Mouse (Mus musculus): ENCODE data around the gene Fbxl12.

GRCm38 (mm10) chr9:20571060-20571459 lies 73.5 kb downstream of the Fbxl12 start:
- TF ChIP-seq CTCF (conservative IDR thresholded peaks at IDR 0.05; ENCODE audit: low read length): no peak
- TF ChIP-seq NANOG (IDR thresholded peaks at IDR 0.05; ENCODE audit: borderline replicate concordance, low read length): no peak

Measured in E14TG2a.4 (cell line).